Mouse (Mus musculus): ENCODE measurements at regions not wholly inside any gene's neighbourhood (a gene's known extent, or its start where the extent isn't known, plus 50 kb on each side); places are given as distances from the start of the nearest gene placed in this dataset.

DNA sequence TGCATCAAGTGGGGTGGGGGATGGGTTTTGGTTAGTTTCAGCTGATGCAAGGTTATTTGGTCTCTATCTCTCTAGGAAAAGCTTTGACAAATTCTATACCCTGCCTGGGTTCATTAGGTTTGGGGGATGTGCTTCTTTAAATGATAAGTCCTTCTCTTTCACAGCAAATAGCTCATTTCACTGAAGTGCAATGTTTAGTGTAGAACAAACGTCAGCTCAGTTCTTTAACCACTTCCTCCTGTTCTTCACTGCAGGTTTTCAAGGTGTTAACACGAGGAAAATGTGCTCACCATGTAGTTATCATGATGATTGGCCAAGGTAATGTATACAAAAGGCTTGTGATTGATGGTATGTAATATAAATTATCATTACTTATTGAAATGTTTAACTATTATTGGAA, 659.5 kb upstream of the A1bg start:
- no peaks in the 10 kb centered on the region for H3K36me3 ChIP-seq (ENCODE audit: control insufficient read depth, insufficient read depth, low read length)
- DNase-seq (ENCODE audit: extremely low read depth, low read depth, low spot score) = no peak
- no peaks in the 10 kb centered on the region for H3K27me3 ChIP-seq (ENCODE audit: control insufficient read depth, insufficient read depth, low read length)
- TF ChIP-seq POLR2A (IDR thresholded peaks at IDR 0.05; ENCODE audit: extremely low read depth, insufficient read depth, low read length) = no peak
- TF ChIP-seq CTCF (IDR thresholded peaks at IDR 0.05; ENCODE audit: low read depth, low read length) = no peak
- no peaks in the 10 kb centered on the region for H3K79me2 ChIP-seq (ENCODE audit: control insufficient read depth, insufficient read depth, low read length)
- H3K4me3 ChIP-seq (ENCODE audit: insufficient read depth, low read depth, low read length) = no peak overlapping the region
- no peaks in the 10 kb centered on the region for H3K4me1 ChIP-seq (ENCODE audit: control insufficient read depth, insufficient read depth, low read length)
- 60% methylated on average over 2 of the region's 2 CpGs for WGBS
- H3K27ac ChIP-seq (replicated peaks; ENCODE audit: insufficient read depth, low read depth, low read length) = no peak overlapping the region
- no peak overlapping the region for H3K9ac ChIP-seq (ENCODE audit: low read depth, low read length)

DNA sequence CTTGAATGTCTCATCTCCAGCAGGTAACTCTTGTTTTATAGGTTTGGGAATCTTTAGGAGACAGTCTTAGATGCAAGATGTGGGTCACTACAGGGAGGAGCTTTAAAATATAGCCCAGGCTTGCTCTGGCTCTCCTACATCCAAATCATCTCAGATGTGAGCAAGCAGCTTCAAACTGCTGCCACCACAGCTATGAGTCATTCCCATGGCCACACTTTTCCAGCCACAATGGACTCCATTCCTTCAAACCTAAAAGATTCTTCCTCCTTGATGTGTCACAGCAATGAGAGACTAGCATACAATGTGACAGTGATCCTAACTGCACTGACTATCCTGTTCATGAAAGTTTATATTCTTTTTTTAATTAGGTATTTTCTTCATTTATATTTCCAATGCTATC, 640.5 kb upstream of the A1bg start:
- Histone ChIP-seq H3K9ac (ENCODE audit: low read depth, low read length) (no peak overlapping the region), H3K79me2 (ENCODE audit: control insufficient read depth, insufficient read depth, low read length) (no peaks in the 10 kb centered on the region), H3K27ac (replicated peaks; ENCODE audit: insufficient read depth, low read depth, low read length) (no peak overlapping the region), H3K27me3 (ENCODE audit: control insufficient read depth, insufficient read depth, low read length) (no peaks in the 10 kb centered on the region), H3K36me3 (ENCODE audit: control insufficient read depth, insufficient read depth, low read length) (no peaks in the 10 kb centered on the region), H3K4me1 (ENCODE audit: control insufficient read depth, insufficient read depth, low read length) (no peaks in the 10 kb centered on the region), H3K4me3 (ENCODE audit: insufficient read depth, low read depth, low read length) (no peak overlapping the region)
- DNase-seq (ENCODE audit: extremely low read depth, low read depth, low spot score) = no peak
- TF ChIP-seq POLR2A (IDR thresholded peaks at IDR 0.05; ENCODE audit: extremely low read depth, insufficient read depth, low read length) = no peak

DNA sequence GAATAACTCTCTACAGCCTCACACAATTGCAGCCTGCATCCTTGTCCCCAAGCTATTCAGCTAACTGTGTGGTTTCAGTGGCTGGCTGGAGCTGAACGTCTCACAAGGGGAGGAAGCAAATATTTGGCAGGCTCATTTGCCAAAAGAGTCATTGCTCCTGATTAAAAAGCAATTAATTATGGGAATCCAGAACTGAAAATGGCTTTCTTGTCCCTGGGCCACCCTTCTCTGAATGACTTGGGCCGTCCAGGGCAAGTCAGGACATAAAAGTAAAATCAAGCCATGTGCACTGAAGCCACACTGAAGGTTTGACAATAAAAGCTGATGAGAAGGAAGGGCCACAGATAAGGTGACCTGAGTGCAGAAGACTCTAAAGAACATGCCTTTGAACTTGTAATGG, 639.4 kb upstream of the A1bg start:
- peak; percentile 29 for DNase-seq (ENCODE audit: extremely low read depth, low read depth, low spot score)
- Histone ChIP-seq H3K4me1 (ENCODE audit: control insufficient read depth, insufficient read depth, low read length) (no peaks in the 10 kb centered on the region), H3K36me3 (ENCODE audit: control insufficient read depth, insufficient read depth, low read length) (no peaks in the 10 kb centered on the region), H3K9ac (ENCODE audit: low read depth, low read length) (no peak overlapping the region), H3K4me3 (ENCODE audit: insufficient read depth, low read depth, low read length) (no peak overlapping the region), H3K79me2 (ENCODE audit: control insufficient read depth, insufficient read depth, low read length) (no peaks in the 10 kb centered on the region), H3K27ac (replicated peaks; ENCODE audit: insufficient read depth, low read depth, low read length) (no peak overlapping the region), H3K27me3 (ENCODE audit: control insufficient read depth, insufficient read depth, low read length) (no peaks in the 10 kb centered on the region)
- TF ChIP-seq CTCF (IDR thresholded peaks at IDR 0.05; ENCODE audit: low read depth, low read length) (no peak), POLR2A (IDR thresholded peaks at IDR 0.05; ENCODE audit: extremely low read depth, insufficient read depth, low read length) (no peak)
- 42% methylated on average over 2 of the region's 2 CpGs for WGBS

DNA sequence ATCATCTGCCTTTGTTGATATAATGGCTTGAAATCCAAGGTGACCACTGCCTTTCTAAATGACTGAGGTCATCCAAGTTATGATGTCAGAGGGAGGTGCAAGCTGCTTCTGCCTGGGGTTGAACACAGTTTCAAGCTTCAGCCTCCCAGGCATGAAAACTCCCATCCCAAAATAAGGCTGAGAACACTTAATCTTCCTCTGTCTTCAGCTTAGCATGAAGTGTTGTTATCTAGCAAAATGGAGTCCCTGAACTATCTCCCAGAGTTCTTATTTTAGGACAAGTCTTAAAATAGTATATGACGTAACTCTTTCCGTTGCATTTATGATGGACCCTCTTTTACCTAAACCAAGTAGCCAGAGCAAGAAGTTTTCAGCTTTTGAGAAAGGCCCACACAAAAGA, 631.1 kb upstream of the A1bg start:
- TF ChIP-seq POLR2A (IDR thresholded peaks at IDR 0.05; ENCODE audit: extremely low read depth, insufficient read depth, low read length) = no peak
- no peak for TF ChIP-seq CTCF (IDR thresholded peaks at IDR 0.05; ENCODE audit: low read depth, low read length)
- H3K36me3 ChIP-seq (ENCODE audit: control insufficient read depth, insufficient read depth, low read length) = no peaks in the 10 kb centered on the region
- no peak for DNase-seq (ENCODE audit: extremely low read depth, low read depth, low spot score)
- 92% methylated on average over 2 of the region's 2 CpGs for WGBS
- H3K4me3 ChIP-seq (ENCODE audit: insufficient read depth, low read depth, low read length) = no peak overlapping the region
- H3K27ac ChIP-seq (replicated peaks; ENCODE audit: insufficient read depth, low read depth, low read length) = no peak overlapping the region
- H3K79me2 ChIP-seq (ENCODE audit: control insufficient read depth, insufficient read depth, low read length) = no peaks in the 10 kb centered on the region
- no peaks in the 10 kb centered on the region for H3K4me1 ChIP-seq (ENCODE audit: control insufficient read depth, insufficient read depth, low read length)
- no peaks in the 10 kb centered on the region for H3K27me3 ChIP-seq (ENCODE audit: control insufficient read depth, insufficient read depth, low read length)
- no peak overlapping the region for H3K9ac ChIP-seq (ENCODE audit: low read depth, low read length)

- DNase-seq (ENCODE audit: extremely low read depth, low read depth, low spot score) = no peak
Measured at GRCm38 (mm10) chr15:61553081-61553680, 630.4 kb upstream of the A1bg start.

DNA sequence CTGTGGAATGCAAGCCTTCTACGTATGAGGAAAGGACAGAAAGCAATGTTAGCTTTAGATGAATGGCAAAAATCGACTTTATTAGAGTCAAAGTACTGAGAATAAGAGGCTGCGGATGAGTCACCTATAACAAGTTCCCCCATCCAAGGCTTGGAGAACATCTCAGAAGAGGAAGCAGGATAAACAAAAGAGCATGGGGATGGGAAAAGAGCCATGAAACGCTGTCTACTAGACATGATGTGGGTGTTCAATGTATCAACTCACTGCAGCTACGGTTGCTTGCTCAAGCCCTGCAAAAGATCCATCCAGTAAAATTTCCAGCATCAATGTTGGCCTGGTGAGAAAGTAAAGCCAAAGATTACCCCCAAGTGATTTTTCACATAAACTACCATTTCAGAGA, 628.4 kb upstream of the A1bg start:
- no peak for TF ChIP-seq POLR2A (IDR thresholded peaks at IDR 0.05; ENCODE audit: extremely low read depth, insufficient read depth, low read length)
- TF ChIP-seq CTCF (IDR thresholded peaks at IDR 0.05; ENCODE audit: low read depth, low read length) = no peak
- Histone ChIP-seq H3K4me3 (ENCODE audit: insufficient read depth, low read depth, low read length) (no peak overlapping the region), H3K27me3 (ENCODE audit: control insufficient read depth, insufficient read depth, low read length) (no peaks in the 10 kb centered on the region), H3K27ac (replicated peaks; ENCODE audit: insufficient read depth, low read depth, low read length) (no peak overlapping the region), H3K4me1 (ENCODE audit: control insufficient read depth, insufficient read depth, low read length) (no peaks in the 10 kb centered on the region), H3K36me3 (ENCODE audit: control insufficient read depth, insufficient read depth, low read length) (no peaks in the 10 kb centered on the region), H3K79me2 (ENCODE audit: control insufficient read depth, insufficient read depth, low read length) (no peaks in the 10 kb centered on the region), H3K9ac (ENCODE audit: low read depth, low read length) (no peak overlapping the region)
- no peak for DNase-seq (ENCODE audit: extremely low read depth, low read depth, low spot score)
- 88% methylated on average over 5 of the region's 5 CpGs for WGBS

More at GRCm38 (mm10) chr15:61553081-61553680, 630.4 kb upstream of the A1bg start:
- no peak overlapping the region for H3K27ac ChIP-seq (replicated peaks; ENCODE audit: insufficient read depth, low read depth, low read length)
- H3K36me3 ChIP-seq (ENCODE audit: control insufficient read depth, insufficient read depth, low read length) = no peaks in the 10 kb centered on the region
- H3K9ac ChIP-seq (ENCODE audit: low read depth, low read length) = no peak overlapping the region
- H3K79me2 ChIP-seq (ENCODE audit: control insufficient read depth, insufficient read depth, low read length) = no peaks in the 10 kb centered on the region
- H3K4me3 ChIP-seq (ENCODE audit: insufficient read depth, low read depth, low read length) = no peak overlapping the region
- 76% methylated on average over 8 of the region's 8 CpGs for WGBS
- H3K4me1 ChIP-seq (ENCODE audit: control insufficient read depth, insufficient read depth, low read length) = no peaks in the 10 kb centered on the region
- H3K27me3 ChIP-seq (ENCODE audit: control insufficient read depth, insufficient read depth, low read length) = no peaks in the 10 kb centered on the region
- TF ChIP-seq POLR2A (IDR thresholded peaks at IDR 0.05; ENCODE audit: extremely low read depth, insufficient read depth, low read length) (no peak), CTCF (IDR thresholded peaks at IDR 0.05; ENCODE audit: low read depth, low read length) (no peak)

All from liver, adult 2 months (tissue).